Mouse (Mus musculus): Measurements from ENCODE around the gene Nup62. TPM values are rescaled to one million over a fixed set of nuclear protein-coding genes. Genes with fewer than 3 reads are reported as not detected.

Gene Nup62
- total RNA-seq, 2 experiments from 2014 or later: 29.7 to 30.6 TPM

DNA sequence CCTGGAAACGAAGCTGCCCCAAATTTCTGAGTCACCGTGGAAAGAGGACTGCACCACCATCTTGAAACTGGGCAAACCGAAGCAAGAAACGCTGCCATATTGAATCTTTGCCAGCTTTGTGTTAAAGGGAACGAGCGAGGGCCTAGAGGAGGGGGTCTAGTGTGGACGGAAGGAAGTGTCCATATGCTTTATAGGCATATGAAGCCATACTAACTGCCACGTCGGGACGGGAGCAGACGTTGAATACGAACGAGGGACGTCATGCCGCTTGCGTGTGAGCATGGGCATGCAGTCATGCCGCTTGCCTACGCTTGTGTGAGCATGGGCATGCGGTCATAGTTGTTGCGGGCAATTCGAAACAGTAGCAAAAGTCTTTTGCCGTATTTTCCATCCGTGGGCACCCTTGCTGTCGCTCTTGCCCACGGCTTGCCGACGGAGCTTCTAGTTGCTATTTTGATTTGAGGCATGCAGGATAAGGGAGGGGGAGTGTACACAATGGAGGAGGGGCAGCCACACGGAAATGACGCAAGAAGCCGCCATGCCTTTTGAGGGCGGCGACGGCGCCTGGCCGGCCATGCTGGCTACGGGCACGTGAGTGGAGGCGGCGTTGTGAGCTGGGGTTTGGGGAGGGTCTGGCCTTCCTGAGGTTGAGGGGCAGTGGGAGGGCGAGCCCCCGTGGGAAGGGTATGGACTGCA is 33.7 kb downstream of the Nup62 start:
- peak; percentile 90 for DNase-seq

DNA sequence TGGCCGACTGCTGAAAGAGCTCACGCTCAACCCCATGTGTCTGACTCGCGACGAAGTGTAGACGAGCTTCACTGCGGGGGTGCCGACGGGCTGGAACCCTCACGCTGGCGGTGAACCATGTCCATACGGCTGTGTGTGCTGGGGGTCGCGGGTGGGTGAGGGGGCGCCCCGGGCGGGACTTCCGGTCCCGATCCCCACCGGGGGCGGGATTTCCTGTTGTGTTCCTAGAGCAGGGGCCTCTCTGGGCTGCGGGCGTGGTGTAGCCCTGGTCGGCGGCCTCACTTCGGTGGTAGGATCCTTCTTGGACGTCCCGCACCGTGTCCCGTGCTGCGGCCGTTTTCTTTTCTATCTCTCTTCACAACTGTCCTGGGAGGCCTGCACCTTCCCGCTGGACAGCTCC is 34.3 kb downstream of the Nup62 start:
- DNase-seq: peak in 1 of 2 experiments; percentile 68

DNA sequence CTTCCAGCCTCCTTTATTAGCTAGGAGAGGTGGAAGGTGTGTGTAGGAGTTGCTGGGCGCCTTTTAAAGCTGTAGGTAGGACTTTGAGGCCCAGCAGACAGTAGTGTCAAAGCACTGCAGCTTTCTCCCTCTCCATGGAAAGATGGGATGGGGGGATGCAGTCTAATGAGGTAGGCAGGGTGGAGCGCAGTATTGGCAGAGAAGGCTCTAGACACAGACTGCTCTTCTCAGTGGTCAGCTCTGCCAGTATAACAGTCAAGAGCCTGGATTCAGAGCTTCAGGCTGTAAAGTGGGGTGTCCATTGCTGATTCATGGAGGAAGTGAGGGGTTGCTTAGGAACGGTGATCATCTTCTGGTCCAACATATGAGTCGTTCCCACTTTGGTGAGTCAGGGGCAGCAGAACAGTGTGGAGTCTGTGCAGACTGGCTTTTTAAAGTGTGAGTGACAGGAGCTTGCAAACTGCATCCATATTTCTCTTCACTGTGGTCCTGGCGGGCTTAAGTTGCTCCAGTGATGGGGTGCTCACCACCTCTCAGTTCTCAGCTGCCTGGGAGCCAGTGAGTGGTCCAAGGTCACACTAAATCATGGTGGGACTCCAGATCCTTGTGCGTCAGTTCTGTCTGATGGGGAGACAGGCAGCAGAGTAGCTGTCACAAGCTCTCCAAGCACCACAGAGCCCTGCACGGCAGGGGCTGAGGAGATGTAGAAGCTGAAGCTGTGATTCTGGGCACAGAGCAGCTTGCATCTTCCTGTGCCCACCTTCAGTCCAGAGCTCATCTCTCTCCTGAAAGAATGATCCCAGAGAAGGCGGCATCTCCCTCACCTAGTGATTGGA is 35.1 kb downstream of the Nup62 start:
- no peak for DNase-seq

DNA sequence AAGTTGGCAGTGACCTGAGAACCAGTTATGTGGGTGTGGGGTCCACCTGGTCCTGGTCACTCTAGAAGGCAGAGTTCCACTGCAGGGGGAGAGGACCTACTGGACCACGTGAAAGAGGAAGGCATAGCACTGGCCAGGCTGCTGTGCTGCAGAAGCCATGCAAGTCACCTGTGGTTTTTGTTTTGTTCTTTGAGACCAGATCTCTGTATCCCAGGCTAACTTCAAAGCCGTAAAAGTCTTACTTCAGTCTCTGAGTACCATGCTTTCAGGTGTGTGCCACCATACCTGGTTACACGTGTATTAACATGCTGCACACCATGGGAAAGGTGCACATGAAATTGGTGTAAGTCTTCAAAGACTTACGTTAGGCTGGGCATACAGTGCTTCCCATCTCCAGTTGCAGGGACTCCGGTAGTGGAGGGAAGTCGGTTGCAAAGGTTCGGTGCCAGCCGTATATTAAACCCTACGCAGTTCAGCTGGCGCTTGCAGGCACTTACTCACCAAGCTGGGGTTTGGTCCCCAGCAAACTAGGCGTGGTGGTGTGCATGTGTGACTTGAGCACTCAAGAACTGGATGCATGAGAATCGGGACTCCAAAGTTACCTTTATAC is 35.8 kb downstream of the Nup62 start:
- no peak for DNase-seq

DNA sequence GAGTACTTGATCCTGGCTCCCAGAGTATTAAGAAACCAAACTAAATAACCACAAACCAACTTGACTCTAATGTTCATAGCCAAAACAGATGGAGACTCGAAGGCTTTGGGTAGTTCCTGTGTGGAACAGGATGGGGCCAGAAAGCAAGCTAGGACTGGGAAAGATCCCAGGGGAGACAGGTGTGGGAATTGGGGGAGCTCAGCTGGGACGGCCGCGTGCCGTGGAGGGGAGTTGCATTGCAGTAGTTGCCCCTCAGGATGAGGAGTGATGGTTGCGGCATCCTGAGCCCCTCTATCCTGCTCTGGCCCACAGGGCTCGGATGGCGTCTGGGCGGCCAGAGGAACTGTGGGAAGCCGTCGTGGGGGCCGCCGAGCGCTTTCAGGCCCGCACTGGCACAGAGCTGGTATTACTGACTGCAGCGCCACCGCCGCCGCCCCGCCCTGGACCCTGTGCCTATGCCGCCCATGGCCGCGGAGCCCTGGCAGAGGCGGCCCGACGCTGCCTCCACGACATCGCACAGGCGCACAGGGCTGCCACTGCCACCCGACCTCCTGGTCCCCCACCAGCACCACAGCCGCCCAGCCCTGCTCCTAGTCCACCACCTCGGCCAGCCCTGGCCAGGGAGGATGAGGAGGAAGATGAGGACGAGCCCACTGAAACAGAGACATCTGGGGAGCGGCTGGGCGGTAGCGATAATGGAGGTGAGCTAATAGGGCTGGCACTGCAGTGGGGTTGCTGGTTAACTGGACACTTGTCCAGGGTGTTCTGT is 36.6 kb downstream of the Nup62 start:
- DNase-seq: no peak

DNA sequence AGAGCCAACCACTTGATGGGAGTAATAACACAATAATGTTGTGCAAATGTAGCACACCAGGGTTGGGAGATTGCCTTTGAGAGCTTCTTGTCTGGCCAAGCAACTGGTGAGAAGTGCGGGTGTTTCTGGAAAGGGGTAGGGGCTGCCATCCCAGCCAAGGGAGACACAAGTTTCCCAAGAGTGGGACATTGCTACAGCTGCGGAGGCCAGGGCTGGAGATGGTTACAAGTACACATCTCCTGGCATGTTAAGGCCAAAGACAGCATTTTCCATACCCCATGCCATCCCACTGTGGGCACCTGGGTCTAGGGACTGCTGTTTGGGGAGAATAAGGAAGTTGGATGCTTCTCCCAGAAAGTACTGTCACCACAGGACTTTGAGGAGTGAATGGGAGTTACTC is 37.2 kb downstream of the Nup62 start:
- no peak for DNase-seq

DNA sequence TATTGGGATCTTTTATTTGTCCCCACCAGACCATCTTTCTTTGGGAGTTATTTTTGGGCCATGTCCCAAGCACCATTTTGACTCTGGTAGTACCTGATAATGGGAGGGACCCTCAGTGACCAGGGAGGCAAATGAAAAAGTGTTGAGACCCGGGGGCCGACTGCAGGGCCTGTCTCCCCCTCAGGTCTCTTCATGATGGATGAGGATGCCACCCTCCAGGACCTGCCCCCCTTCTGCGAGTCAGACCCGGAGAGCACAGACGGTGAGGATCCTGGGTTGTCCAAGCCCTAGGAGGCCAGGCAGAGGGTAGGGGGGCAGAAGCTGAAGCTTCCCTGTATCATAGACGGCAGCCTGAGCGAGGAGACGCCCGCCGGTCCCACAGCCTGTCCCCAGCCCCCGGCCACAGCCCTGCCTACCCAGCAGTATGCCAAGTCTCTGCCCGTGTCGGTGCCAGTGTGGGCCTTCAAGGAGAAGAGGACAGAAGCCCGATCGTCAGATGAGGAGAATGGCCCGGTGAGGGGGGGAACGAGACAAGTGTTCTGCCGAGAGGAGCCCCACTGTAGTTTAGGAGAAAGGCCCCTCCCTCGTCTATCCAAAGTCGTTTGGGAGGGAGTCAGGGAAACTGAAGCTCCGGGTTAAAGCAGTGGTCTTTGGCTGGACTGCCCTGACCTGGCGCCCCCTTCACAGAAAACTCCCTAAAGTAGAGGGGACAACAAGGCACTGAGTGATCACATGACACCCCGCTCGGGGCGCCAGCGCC is 37.9 kb downstream of the Nup62 start:
- DNase-seq: no peak

DNA sequence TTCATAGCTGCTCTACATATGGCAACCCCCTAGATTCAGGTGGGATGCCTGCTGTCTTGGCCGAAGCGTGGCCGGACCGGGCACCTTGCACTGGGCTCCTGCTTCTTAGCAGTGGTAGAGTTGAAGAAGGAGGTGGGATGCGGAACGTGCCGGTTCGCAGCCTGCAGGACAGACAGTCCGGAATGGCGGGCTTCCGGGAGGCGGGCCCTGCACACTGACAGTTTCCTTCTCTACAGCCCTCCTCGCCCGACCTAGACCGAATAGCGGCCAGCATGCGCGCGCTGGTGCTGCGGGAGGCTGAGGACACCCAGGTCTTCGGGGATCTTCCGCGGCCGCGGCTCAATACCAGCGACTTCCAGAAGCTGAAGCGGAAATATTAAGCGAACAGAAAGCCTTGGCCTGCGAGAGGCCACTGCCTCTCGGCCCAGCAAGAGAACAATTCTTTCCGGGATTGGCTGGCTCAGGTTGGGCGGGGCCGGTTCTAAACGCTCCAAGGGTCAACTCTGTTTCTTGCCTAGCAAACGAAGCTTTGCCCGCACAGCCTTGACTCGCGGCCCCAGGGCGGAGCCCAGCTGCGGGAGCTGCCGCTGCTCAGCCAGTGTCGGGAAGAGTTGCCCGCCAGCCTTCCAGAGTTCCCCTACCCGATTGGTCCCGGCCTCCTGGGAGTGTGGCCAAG is 38.6 kb downstream of the Nup62 start:
- peak; percentile 74 to 80 for DNase-seq

DNA sequence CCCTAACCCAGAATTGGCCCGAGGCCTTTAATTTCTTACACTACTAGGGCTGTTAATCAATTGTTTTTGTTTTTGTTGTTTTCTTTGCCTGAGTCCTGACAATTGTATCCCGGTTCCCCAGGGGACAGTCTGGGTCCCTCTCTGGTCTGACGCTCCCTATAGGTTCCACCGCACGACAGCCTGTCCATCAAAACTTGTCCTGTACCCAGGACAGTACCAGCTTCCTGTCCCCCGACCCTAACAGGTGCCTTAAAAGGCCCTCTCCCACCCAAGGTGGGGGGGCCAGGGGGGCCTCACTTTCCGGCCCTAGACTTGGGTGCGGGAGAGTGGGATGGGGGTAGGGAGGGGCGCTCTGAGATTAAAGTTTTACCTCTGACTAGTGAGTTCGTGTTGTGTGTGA is 39.1 kb downstream of the Nup62 start:
- DNase-seq: no peak

DNA sequence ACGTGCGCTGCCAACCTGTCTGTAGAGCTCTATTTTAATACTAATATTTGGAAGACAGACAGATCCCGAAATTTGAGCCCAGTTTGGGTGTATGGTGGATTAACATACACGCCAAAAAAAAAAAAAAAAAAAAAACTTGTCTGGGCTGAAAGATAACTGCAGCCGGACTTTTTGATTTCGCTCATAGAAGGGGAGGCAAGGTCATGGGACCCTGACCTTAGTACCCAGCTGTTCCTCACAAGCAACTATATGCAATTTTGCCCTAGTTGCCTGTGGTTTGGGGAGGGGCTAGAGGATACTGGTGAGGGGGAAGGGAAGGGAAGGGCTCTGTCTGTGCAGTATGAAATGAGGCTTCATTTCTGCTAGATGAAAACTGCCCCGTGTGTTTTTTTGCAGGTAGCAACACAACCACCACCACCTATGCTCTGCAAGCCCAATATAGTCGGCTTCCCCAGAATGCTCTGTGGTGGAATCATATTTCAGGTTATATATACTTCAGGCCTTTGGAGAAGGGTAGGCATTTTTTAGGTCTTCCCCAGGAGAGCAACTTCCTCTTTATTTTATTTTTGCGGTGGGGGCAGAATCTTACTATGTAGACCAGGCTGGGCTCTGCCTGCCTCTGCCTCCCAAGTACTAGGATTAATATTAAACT is 40.5 kb downstream of the Nup62 start:
- DNase-seq: no peak

DNA sequence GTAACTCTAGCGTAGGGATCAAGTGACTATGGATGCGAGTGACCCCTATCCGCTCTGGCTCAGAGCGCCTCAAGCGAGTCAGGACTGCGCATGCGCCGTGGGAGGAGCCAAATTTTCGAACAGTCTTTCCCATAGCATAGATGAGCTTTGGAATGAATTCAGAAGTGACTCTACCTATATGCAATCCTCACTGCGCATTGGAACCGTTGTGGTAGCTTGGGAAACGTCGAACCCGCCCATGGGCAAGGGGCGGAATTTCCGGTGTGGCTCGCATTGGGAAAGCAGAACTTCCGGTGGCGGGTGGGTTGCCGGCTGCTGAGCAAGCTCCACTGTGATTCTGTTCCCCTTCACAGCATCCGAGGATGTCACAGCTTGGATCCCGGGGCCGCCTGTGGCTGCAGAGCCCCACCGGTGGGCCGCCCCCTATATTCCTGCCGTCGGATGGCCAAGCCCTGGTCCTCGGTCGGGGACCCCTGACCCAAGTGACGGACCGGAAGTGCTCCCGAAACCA is 41.2 kb downstream of the Nup62 start, which contains the start of gene Pnkp:
Gene Pnkp (plus strand): TSS at position 98 of the 511 bp plus-strand sequence.
- DNase-seq: peak; percentile 91

DNA sequence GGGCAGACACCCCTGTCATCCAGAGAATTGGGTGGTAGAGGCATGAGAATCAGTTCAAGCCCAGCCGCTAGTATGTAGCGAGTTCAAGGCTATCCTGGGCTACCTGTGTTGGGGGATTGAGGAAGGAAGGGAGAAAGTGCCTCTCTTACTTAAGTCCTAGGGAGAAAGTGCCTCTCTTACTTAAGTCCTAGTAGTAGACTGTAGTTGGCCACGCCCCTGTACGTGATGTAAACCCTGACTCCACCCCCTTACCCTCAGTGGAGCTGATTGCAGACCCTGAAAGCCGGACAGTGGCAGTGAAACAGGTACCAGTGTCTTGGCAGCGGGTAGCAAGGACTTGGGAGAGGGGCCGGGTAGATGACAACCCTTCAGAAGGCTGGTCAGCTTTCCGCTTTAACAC is 42.0 kb downstream of the Nup62 start:
- DNase-seq: no peak

DNA sequence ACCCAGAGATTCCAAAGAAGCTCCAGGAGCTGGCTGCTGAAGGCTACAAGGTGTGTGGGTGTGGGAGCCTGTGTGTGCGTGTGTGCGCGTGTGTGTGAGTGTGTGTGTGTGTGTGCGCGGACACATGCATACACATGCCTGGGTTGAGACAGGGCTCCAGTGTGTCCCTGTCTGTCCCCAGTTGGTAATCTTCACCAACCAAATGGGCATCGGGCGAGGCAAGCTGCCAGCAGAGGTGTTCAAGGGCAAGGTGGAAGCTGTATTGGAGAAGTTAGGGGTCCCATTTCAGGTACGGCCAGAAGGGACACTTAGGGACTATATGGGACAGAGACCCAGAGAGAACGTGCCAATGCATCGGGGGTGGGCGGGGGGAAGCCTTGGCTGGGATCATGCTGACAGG is 44.0 kb downstream of the Nup62 start:
- DNase-seq: no peak

DNA sequence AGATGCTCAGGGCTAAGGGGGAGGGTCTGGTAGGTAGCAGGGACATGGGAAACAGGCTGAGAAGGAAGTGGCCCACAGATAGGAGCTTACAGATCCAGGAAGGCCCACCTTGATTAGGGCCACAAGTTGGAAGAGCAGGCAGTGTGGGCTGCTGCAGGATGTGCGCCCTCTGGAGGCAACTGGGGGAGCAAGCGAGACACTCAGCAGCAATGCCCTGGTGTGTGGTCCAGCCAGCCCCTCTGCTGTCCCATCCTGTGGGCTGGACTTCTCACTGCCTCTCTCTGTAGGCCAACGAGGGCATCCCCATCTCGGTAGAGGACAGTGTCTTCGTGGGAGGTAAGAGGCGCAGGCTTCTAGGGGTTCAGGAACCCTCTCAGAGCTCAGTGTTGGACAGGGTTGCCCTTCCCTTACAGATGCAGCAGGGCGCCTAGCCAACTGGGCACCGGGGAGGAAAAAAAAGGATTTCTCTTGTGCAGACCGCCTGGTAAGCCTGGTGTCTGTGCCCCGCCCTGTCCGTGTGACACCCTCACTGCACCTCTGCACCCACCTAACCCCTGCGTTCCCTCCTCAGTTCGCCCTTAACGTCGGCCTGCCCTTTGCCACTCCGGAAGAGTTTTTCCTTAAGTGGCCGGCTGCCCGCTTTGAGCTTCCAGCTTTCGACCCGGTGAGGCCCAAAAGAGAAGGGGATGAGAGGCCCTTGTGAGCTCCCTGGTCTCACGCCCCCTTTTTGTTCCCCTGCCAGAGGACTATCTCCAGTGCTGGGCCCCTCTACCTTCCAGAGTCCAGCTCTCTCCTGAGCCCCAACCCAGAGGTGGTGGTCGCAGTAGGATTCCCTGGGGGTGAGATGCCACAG is 44.9 kb downstream of the Nup62 start:
- DNase-seq: peak in 1 of 2 experiments; percentile 67

DNA sequence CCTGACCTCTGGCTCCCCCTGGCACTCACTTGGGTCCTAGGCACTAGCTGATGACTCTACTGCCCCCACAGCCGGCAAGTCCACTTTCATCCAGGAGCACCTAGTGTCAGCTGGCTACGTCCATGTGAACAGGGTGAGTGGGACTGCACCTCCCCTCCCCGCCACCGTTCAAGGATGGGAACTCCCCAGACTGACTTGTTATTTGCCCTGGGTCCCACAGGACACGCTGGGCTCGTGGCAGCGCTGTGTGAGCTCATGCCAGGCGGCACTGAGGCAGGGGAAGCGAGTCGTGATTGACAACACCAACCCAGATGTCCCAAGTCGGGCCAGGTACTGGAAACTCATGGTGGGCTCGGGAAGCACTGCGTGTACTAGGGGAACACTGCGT is 45.5 kb downstream of the Nup62 start:
- no peak for DNase-seq

DNA sequence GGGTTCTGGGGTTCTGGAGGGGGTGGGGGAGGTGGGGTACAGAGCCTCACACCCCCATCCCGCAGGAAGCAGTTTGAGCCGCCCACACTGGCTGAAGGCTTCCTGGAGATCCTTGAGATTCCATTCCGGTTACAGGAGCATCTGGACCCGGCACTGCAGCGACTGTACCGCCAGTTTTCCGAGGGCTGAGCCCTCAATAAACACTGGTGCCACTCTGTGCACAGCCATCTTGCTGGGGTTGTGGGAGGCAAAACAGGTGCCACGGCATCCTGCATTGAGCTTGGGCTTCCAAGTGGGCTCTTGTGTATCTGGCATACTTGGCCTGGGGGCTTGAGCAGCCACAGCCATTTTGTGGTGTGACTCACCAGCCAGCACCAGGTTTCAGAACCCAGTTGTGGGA is 46.5 kb downstream of the Nup62 start:
- peak in 1 of 2 experiments; percentile 27 for DNase-seq

DNA sequence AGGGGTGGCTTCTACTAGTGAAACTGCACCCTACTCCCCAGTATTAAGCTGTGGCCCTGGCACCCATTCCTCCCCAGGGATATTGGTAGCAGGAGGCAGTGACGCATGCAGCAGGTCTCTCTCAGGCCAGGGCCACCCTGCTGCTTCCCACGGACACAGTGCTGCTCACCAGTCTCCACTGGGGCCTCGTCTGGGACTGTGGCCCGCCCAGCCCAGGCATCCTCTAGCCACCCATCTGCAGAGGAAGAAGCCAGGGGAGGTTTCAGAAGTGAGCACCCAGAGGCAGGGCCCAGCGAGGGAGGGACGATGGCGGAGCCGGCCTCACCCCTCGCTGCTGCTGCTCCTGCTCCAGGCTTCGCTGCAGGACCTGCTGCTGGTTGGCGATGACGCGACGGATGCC is 47.3 kb downstream of the Nup62 start:
- peak in 1 of 2 experiments; percentile 30 for DNase-seq

DNA sequence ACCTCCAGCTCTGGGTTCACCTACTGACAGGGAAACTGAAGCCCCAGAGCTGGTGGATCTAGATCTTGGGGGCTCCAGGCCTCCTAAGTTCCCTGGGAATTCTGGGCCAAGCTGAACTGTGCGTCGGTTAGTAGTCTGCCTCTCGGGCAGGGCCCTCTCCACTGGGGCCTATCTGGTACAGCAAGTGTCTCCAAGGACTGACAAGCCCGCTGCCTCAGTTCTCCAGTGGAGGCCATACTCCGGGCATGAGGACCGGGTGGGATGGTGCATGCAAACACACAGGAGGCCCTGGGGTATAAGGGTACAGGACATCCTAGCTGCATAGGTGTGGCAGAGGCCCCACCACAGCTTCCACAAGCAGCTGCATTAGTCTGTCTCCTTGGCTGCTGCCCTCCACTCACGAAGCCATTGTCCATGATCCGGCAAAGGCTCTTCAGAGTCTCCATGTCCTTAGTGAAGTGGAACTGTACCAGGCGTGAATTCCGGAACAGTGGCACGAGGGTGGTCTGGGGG is 48.1 kb downstream of the Nup62 start:
- no peak for DNase-seq

Measured in layer of hippocampus, postnatal 36 days (tissue).